Mouse (Mus musculus) frontal cortex, adult 2 months (tissue): ENCODE measurements around the gene Runx2. TPM values are rescaled to one million over a fixed set of nuclear protein-coding genes. Genes with fewer than 3 reads are reported as not detected.

Experiments
- DNase-seq, 2 experiments: peaks; one replicate each; pipeline ENCODE4 v3.0.0; 2022; ENCODE audit warnings: low spot score in 1 of 2; ENCODE audit errors: extremely low spot score in 1 of 2
- polyA plus RNA-seq: library from polyadenylated mRNA; depleted of rRNA; stranded (reverse); fragments of >200 nt; gene quantifications from 2 replicates; pipeline ENCODE4 v1.2.3, GENCODE M21; 2012

The Runx2 gene
- polyA plus RNA-seq, 1 experiment, result 12.8 TPM

DNA sequence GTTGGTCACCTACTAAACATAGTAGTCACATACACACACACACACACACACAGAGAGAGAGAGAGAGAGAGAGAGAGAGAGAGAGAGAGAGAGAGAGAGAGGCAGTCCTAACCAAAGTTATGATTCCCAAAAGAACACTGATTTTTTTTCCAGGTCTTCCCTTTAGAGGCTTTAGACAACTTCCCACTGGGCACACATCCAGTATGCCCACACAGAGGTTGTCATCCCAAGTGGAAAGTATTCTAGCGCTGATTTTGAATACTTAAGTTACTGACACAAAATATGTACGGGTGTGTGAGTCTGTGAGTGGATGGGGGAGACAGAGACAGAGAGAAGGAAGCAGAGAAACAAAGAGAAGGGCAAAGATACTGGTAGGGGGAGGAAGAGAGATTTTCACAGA lies 265.0 kb downstream of the Runx2 start:
- peak in 1 of 2 experiments; percentile 35 for DNase-seq

DNA sequence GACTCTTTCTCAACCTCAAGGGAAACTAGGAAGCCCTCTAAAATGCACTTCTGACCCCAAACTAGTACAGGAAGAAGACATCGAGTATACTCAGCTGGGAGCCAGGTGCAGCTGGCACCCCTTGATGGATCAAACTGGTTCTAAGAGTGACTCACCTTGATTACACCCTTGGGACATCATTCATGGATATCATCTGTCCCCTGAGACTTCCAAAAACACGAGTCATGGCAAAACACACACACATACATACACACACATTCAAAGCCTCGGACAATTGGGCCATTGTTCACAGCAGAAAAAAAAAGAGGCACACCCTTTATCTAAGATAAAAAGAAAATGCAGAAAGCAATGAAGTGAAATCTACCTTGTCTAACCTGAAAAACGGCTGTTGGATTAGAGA lies 266.7 kb downstream of the Runx2 start:
- no peak for DNase-seq

DNA sequence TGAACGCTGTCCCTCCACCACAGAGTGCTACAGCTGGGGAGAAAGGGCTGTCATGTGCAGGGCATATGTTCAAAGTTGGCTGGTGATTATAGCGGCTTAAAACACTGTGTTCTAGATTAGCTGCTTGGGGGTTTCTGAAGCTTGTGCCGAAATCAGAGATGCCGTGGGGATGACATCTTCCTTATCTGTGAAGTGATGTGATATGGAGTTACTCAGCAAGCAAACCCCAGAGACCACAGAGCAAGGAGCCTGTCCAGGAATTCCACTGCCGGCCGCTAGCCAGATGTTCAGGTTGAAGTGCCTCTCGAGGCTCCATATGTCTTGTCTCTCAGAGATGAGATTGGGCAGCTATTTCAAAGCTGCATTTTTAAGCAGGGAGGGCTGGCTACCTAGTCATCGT lies 267.8 kb downstream of the Runx2 start:
- DNase-seq, result no peak

DNA sequence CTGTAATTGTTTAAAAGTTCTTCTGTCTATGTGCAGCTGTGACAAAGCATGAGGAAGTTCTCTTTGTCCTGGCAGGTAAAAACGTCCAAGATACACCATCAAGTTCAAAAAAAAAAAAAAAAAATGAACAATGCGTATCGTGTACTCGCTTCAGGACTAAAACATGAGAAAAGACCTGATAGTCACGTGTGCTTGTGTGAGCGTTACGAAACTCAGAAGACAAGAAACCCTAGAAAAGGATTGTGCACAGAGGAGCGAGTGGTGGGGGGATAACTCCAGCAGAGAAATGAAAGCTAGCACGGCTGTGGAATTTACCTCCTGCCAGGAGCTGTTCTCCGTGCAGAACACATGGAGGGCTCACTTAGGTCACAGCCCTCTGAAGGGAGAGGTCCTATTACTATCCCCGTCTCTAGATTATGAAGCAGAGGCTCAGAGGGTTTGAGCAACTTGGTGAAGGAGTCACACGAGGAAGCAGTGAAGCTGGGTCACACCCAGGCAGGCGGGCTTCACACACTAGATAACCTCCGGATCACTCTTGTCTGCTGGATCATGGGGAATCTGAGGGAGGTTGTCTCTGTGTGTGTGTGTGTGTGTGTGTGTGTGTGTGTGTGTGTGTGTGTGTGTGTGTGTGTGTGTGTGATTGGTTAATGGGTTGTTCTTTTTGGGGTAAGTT lies 269.3 kb downstream of the Runx2 start:
- DNase-seq, result no peak

DNA sequence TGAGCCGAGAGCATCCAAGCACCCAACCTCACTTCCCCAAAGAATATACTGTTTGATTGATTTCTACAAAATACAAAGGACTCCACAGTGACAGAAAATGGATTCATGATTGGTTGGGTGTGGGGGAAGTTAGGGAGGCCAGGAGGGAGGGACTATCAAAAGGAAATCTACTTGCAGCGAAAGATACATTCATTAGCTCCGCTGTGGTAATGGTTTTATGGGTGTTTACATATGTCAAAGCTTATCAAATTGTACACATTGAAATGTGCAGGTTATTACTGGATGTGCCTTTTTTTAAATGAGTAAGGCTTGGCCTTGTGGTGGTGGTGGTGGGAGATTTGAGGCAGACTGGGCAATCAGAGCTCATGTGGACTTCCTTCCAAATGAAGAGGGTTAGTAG lies 271.9 kb downstream of the Runx2 start:
- DNase-seq, result no peak

DNA sequence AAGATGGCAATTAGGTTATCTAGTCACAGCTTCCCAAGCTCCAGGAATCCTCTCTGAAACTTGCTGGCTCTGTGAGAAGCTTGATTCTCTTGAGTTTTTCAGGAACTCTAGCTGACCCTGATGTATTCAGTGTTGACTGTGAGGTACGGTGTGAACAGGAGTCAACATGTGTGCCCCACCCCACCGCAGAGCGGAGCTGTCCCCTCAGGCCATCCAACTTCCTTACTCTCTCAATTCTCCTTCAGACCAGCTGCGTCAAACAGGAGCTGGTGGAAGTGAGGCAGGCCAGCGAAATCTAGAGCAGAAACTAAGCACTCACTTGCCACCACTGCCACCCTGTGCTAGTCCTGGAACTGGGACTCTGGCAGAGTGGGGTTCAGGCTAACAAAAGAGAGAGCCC lies 273.9 kb downstream of the Runx2 start:
- DNase-seq, result no peak

DNA sequence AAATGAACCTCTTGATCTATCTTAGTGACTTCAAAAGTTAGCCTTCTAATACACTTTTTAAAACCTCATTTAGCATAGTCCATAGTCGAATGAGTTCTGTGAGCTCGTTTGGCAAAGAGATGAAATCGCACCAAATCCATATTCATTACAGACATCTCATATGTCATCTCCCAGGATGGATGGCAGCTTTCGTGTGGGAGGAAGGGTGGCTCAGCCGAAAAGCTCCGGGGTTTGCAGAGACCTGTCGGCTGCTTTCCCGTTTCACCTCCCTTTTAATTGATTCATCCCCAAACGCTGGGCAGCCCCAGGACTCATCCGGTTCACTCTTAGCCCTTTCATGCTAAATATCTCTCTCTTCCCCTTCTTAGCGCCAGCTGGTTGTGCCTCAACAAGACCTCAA lies 275.7 kb downstream of the Runx2 start:
- DNase-seq, result peak in 1 of 2 experiments; percentile 63

DNA sequence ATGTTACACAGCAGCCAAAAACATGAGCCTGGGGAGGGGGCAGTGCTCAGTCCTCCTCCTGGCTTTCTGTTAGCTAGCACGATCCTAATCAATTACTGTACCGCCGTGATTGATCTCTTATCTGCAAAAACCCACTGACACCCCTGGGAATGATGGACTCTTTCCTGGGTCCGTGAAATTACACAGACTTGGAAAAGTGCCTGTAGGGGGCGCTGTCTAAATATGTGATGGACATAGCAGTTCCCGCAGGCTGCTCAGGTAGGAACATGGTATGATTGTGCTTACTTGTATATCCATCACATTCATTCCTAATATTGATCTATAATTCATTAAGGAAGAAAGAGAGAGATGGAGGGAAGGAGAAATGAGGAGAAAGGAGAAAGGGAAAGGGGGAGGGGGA lies 284.6 kb downstream of the Runx2 start:
- peak in 1 of 2 experiments; percentile 50 for DNase-seq

DNA sequence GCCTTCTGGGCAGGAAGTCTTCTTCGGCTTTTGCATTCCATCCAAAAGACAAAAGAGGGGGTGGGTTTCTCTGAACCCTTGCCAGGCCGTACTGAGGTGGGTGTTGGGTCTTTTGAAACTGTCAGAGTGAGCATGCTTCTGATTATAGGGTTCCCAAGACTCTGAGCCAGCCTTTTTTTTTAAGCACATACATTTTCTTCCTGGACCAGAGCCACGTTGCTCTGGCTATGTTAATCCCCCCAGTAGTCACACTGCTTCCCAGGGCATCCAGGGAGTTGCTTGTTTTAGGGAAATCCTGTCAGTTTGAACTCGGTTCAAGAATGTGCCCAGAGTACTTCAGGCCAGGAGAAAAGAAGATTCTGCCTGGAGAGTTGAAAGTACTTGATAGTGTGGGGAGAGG lies 286.0 kb downstream of the Runx2 start:
- no peak for DNase-seq

DNA sequence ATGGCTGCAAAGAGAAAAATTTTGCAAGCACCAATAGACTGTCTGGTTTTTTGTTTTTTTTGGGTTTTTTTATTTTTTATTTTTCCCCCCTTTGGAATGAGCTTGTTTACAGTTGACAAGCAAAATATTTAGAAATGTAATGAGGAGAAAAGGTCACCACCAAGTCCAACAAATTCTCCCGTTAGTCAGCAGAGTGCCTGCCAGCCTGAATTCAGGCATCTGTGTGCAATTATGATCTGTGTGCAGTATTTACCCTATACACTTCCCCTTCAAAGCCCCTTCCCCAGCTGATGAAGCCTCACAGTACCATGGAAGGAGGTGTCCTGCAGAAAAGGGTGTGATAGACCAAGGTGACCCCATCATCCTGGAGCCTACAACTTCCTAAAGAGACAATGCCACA lies 290.5 kb downstream of the Runx2 start:
- DNase-seq, result no peak

DNA sequence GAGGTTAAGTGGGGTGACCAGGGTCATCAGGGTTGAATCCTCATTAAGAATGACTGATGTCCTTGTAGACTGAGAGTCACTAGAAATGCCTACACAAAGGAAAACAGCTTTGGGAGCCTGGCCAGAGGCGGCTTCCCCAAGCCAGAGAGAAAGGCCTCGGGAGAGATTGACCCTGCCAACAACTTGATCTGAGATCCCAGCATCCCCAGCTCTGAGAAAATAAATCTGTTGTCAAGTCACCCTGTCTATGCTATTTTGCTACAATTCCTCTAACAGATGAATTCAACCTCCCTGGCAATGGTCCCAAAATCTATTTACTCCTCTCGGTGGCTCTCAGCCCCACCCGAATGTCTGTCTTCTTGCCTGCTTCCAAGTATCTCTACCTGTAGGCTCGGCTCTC lies 291.7 kb downstream of the Runx2 start:
- DNase-seq, result no peak

DNA sequence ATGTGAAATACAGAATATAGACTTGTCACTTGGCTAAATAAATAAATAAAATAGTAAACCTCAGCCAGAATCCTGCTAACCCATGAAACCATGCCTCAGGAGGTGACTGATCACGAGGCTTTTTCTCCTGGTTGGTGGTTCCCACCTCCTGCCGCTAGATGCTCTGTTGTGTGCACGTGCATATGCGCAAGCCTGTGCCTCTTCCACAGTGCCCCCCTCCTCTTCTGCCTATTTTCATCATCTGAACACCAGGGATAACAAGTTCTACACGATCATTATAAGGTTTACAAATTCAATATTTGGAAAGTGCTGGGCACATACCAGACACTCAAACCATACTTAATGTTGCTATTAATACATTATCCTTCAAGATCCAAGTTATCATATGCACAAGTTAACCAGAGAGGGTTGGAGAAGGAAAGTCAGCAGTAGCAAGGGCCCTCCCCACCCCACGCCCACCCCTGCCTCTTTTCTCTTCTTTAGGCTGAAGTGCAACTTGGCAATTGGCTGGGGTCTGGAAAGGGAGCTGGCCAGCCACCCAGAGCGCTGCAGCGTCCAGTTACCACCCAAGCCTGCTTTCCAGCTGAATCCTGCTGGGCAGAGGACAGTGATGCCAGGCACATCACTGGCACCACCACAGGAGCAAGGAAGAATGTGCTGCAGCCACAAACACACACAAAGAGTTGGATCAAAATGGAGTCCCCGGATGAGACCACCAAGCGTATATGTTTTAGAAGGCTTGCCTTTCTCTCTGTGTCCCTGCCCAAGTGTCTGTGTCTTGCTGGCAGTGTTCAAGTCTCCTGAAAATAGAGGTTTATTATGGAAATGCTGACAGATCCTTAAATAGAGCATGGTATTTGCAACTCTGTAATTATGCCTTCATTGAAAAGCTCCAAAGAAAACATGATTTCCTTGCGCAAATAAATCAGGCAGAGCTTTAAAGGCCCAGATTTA lies 294.2 kb downstream of the Runx2 start:
- peak in 1 of 2 experiments; percentile 38 for DNase-seq

DNA sequence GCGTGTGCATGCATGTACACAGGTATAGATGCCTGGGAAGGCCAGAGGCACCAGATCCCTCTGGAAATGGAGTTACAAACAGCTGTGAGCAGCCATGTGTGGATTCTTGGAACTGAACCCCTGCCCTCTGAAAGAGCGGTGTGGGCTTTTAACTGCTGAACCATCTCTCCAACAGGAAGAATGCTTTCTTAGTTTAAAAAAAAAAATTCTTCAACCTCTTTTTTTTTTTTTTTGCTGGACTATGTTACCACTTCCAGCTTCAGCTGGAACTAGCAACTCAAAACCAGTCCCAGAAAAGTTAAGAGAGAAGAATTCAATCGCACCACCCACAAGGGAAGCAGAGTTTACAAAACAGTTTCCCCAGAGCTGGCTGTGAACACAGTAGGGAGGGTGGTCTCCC lies 295.2 kb downstream of the Runx2 start:
- DNase-seq, result no peak

DNA sequence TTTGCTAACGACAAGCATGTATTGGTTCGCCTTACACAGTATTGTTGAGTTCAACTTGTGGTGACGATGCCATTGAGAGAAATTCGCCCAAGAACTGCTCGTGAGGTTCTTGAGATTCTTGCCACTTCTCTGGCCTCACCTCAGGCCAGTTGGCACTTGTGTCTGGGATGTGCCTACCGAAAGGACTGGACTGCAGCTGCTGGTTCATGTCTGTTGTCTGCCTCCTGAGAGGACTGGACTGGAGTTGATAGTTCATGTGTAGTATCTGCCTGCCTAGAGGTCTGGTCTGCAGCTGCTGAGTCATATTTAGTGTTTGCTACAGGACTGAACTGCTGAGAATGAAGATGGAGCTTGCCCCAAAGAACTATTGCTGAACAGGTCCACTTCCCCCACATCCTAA lies 296.4 kb downstream of the Runx2 start:
- no peak for DNase-seq

DNA sequence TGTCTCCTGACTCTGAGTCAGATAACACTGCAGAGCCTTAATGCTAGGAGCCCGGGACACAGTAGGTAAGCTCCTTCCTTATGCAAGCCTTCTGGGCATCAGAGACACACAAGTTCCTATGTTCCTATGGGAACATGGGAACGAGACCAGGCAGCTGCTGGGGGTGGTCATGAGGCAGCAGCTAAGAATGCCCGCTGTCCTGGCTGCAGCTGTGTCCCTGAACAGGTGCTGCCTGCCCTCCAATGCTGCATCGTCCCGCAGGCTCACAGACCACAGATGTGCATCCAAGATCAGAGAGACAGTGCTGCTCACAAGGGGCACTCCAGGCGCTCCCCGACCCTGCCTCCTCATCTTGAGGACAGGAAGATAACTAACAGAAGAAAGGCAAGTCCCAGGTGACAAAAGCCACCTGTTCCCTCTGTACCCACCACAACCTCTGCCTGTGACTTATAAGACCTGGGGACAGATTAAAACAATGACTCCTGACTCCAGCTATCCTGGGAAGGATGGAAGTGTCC lies 306.3 kb downstream of the Runx2 start:
- no peak for DNase-seq

DNA sequence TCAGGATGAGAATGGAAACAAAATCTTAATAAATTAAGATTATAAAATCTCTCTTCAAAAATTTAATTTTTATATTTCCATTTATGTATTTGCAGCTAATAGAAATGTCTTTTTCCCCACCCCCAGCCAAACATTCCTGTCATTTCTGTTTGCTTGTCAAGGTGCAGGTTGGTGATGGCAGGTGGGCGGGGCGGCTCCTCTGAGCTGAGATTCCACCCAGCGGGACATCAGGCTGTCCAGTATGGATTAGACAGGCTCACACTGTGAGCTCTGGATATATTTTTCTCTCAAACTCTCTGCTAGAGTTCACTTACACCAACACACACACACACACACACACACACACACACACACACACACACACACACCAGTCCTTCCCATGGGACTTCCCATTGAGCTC lies 306.9 kb downstream of the Runx2 start:
- DNase-seq, result no peak

DNA sequence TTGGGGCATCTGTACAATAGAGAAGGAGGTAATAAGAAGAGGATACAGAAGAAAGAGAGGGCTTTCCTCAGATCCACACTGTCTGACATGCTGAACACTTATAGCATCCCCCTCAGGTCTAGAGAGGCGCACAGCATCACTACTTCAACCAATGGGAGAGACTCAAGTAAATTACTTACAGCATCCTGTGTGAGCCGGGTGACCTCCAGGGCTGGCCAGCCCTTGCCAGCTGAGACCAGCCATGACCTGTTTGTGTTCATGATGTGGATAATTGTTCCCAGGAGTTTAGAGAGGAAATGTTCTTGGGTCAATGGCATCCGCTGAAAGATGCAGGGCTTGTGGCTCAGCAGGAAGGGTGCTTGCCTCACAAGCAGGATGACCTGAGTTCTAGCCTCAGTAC lies 308.1 kb downstream of the Runx2 start:
- DNase-seq, result no peak

DNA sequence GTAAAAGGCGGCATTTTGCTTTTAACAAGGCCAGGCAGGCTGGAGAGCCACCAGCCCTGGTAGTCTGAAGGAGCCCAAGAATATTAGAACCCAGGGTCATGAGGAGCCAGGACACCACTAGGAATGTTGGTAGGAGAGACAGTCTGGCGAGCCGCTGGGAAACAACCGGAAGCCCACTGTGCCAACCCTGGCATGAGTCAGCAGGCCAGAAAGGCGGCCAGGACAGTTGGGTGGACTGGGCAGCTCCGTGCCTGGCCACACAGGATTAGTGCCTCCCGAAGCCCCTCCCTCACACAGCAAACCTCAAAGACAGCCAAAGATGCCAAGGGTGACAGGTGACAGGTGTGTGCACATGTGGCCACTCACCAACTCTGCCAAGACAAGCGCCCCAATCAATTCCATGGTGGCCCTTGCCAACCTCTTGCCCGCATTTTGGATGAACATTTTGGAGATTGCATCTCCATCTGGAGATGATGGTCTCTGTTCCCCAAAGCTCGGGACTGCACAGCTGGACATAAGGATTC lies 309.7 kb downstream of the Runx2 start:
- no peak for DNase-seq

DNA sequence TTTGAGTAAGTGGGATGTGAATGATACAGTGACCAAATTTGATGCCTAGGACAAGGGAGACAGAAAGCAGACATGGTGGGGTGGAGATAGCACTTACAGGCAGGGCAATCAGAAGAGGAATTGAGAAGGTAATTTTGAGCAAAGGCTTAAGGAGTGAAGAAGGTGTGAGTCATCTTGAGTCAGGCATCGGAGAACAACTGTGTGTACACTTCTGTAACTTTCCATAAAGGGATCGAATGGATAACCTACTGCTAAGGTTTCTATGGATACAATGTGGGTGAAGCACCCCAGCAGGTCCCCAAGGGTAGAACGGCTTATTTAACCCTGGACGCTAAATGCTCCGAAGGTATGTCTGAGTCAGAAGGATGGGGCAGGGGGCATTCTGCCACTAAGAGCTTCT lies 312.4 kb downstream of the Runx2 start:
- peak in 1 of 2 experiments; percentile 33 for DNase-seq

DNA sequence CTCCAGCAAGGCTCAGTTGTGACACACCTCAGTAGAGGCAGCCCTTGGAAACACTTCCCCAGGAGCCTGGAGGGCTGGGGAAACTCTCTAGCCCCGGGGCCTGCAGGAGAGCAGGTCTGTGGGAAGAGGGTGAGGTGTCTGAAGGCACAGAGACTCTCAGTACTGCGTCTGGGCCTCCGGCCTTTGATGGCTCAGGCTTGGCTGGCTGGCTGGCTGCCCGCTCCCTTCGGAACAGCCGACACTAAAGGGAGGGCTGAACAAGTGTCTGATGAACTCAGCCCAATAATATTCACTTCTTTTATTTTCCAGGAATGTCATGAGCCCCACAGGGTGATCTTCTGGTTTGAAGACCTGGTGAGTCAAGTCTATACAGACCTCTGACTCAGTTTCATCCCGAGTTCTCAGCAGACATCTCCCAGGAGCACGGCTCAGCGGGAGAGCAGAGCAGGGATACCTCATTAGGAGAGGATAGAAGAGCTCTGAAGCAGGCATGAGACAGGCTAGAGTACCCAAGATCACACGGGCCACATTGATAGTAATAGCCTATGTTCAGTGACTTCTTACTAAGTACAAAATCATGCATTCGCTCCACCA lies 314.2 kb downstream of the Runx2 start:
- no peak for DNase-seq

DNA sequence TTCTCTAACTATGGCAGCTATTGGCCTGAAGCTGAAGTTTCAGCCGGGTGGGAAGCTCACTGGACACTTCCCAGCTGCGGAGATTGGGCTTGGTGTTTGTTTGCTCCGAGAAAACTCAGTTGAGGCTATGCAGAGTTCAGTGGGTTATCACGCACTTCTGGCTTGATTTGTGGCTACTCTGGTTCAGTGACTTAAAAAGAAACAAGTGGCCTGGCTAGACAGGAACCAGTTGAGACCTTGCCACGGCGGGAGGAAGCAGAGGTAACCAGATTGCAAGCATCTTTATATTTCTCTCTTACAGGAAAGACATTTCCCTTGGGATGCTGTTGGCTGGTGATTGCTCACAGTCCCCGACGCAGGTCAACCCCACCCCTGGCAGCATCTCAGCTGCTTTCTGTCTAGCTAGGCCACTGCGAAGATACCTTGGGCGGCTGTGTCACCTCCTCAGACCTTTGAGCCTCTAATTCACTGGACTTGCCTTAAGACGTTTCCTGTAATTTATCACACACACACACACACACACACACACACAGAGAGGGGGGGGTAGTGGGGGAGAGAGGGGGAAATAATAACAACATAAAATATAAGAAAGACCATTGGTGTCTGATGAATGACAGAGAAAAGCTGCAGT lies 324.3 kb downstream of the Runx2 start:
- no peak for DNase-seq
